Mouse (Mus musculus) embryonic facial prominence, embryonic 11.5 days (tissue): Measurements from ENCODE around the gene Ptprf. TPM values are rescaled to one million over a fixed set of nuclear protein-coding genes. Genes with fewer than 3 reads are reported as not detected.

ENCODE experiments used
- ATAC-seq: fragments of 200-750 bp; cut with Nextera tagmentation; replicated peaks from 2 replicates; pipeline ENCODE4 v1.8.0; 2017; ENCODE audit warnings: low read depth; ENCODE audit not compliant: insufficient number of reproducible peaks, low FRiP score, low TSS enrichment
- DNase-seq: peaks from one replicate; pipeline ENCODE4 v3.0.0-alpha.2; 2015; ENCODE audit warnings: low spot score
- H3K27ac ChIP-seq: fragments of 300-500 bp; sonication (generic); replicated peaks from 2 replicates; pipeline ENCODE4 v1.5.1; 2014; ENCODE audit warnings: mild to moderate bottlenecking, low read depth, low read length, control low read depth
- H3K27me3 ChIP-seq: fragments of 300-500 bp; sonication (generic); 2 replicates; pipeline ENCODE4 v1.6.1; 2014; ENCODE audit warnings: mild to moderate bottlenecking, low read length, moderate library complexity, mixed read lengths; ENCODE audit not compliant: control insufficient read depth, insufficient read depth
- H3K36me3 ChIP-seq: fragments of 300-500 bp; sonication (generic); replicated peaks from 2 replicates; pipeline ENCODE4 v1.6.1; 2014; ENCODE audit warnings: low read depth, mild to moderate bottlenecking, low read length, moderate library complexity, mixed read lengths; ENCODE audit not compliant: control insufficient read depth, insufficient read depth
- H3K4me1 ChIP-seq: fragments of 300-500 bp; sonication (generic); 2 replicates; pipeline ENCODE4 v1.6.1; 2014; ENCODE audit warnings: low read length, mixed read lengths; ENCODE audit not compliant: control insufficient read depth, insufficient read depth
- H3K4me2 ChIP-seq: fragments of 300-500 bp; sonication (generic); 2 replicates; pipeline ENCODE4 v1.6.1; 2014; ENCODE audit warnings: low read depth, mild to moderate bottlenecking, control low read depth, low read length, moderate library complexity
- H3K4me3 ChIP-seq: fragments of 300-500 bp; sonication (generic); 2 replicates; pipeline ENCODE4 v1.5.1; 2014; ENCODE audit warnings: low read depth, low read length, control low read depth
- H3K9ac ChIP-seq: fragments of 300-500 bp; sonication (generic); replicated peaks from 2 replicates; pipeline ENCODE4 v1.6.1; 2014; ENCODE audit warnings: mild to moderate bottlenecking, control low read depth, low read length
- H3K9me3 ChIP-seq: fragments of 300-500 bp; sonication (generic); replicated peaks from 2 replicates; pipeline ENCODE4 v1.6.1; 2016; ENCODE audit warnings: mild to moderate bottlenecking, low read length, inconsistent platforms, mixed read lengths; ENCODE audit not compliant: control insufficient read depth
- WGBS: fragments of 180-500 bp; shearing (Covaris S2); extraction: QIAGEN DNeasy Blood & Tissue Kit; methylation state at CpG from one replicate; pipeline ENCODE4 v1.1.7; 2014; 5-methylcytosine and 5-hydroxymethylcytosine counted together
- polyA plus RNA-seq: library from polyadenylated mRNA; unstranded; fragments of >200 nt; fragmentation: Nextera tagmentation; extraction: Ambion mirVana; gene quantifications from 2 replicates; pipeline ENCODE4 v1.2.1, GENCODE M21; 2014

Gene Ptprf
- polyA plus RNA-seq, 1 experiment from 2014 or later: 46.3 TPM

DNA sequence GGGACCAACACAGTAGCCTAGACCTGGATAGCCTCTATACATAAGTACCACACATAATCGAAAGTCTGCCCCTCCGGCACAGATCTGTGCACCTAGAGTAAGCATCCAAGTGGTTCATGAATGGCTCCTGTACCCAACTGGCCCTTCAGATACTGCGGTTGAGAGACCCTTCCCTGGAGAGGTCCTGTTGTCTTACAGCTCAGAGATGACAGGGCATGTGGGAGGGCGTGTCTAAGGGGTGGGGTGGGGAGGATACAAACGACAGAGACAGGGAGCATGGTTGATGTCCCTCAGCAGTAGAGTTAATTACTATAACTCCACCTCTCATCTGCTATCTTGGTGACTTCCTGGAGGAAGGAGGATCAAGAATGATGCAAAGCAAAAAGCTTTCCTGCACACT is 29.9 kb downstream of the Ptprf start:
- H3K36me3 ChIP-seq: no peaks in the 10 kb centered on the region; the same call in 1 of the 2 replicates
- H3K9me3 ChIP-seq: no peaks in the 10 kb centered on the region
- H3K4me1 ChIP-seq: peaks cover 6% of the 10 kb centered on the region
- 17% methylated on average over 5 of the region's 5 CpGs for WGBS
- H3K27me3 ChIP-seq: no peaks in the 10 kb centered on the region
- peak overlapping the region; percentile 72 for H3K4me2 ChIP-seq
- H3K4me3 ChIP-seq: peak overlapping the region; percentile 40
- peak; percentile 15 for DNase-seq
- H3K9ac ChIP-seq: peak overlapping the region; percentile 29; the same call in 1 of the 2 replicates
- H3K27ac ChIP-seq: peak overlapping the region; percentile 25; the same call in 1 of the 2 replicates
- ATAC-seq: no peak; the same call in 1 of the 2 replicates

DNA sequence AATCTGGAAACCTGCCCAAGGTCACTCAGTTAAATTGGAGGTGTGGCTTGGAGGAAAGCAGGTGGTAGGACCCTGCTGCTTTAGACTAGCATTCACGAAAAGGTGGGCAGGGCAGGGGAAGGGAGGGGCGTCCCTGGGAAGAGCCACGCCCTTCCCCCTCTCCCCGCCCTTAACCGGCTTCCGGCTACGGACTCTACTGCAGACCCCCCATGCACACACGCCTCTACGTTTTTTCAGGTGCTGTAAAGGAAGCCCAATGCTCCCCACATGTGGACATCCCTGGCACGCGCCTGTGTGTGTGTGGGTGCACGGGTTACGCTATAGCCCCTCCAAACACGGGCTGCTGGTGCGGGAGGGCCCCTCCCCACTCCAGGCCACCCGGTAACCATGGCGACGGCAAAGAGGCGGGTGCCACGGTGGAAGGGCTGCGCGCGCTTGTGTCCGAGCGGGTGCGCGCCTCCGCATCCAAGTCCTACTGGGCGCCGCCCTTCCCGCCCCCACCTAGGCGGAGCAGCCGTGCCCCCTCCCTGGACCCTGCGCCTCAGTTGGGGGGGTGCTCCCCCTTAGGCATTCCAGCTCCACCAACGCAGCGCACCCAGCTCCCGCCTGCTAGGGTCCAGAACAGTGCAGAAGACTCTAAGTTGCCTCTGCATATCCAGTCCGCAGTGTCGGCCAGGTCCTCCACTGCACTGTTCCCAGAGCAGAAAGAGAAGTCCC is 30.5 kb downstream of the Ptprf start:
- Histone ChIP-seq H3K4me3 (peak overlapping the region; percentile 40), H3K4me1 (peaks cover 6% of the 10 kb centered on the region), H3K9ac (peak overlapping the region; percentile 29; the same call in 1 of the 2 replicates), H3K36me3 (no peaks in the 10 kb centered on the region; the same call in none of the 2 replicates), H3K4me2 (peak overlapping the region; percentile 72), H3K9me3 (no peaks in the 10 kb centered on the region), H3K27ac (no peak overlapping the region; the same call in 1 of the 2 replicates), H3K27me3 (no peaks in the 10 kb centered on the region)
- peak; percentile 31 for ATAC-seq
- under 1% methylated on average over 36 of the region's 39 CpGs for WGBS
- DNase-seq: peak; percentile 77

DNA sequence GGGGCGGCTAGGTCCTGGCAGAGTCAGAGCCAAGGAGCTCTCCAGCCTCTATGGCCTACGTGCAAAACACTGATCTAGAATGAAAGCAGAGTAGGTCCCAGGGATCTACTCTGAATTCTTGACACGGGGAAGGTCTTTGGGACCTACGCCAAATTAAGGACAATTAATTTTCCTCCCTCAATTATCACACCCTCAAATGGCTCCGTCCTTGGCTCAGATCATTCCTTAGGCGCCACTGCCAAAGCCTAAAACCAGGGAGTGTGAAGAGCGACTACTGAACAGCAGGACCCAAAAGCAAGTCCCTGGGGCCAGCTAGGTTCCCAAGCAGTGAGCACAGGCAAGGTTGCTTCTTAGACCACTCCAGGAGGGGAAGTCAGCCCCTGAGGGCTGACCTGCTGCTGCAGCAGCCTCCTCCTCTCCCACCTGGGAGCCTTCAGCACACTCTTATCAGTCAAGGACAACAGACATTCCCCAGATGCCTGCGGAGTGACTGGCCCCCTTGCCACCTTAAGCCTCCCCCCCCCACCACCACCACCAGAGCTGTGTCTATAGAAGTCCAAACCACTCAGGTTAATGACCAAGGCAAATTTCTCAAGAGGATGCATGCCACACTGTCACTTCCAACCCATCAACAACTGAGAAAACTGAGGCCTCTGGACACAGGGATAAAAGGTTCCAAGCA is 31.3 kb downstream of the Ptprf start:
- H3K4me1 ChIP-seq: peaks cover 6% of the 10 kb centered on the region
- no peaks in the 10 kb centered on the region for H3K27me3 ChIP-seq
- WGBS: 85% methylated on average over 8 of the region's 8 CpGs
- H3K9me3 ChIP-seq: no peaks in the 10 kb centered on the region
- H3K27ac ChIP-seq: no peak overlapping the region
- H3K9ac ChIP-seq: no peak overlapping the region
- H3K4me2 ChIP-seq: no peak overlapping the region
- ATAC-seq: no peak
- H3K4me3 ChIP-seq: no peak overlapping the region; the same call in 1 of the 2 replicates
- H3K36me3 ChIP-seq: no peaks in the 10 kb centered on the region; the same call in none of the 2 replicates
- DNase-seq: no peak

DNA sequence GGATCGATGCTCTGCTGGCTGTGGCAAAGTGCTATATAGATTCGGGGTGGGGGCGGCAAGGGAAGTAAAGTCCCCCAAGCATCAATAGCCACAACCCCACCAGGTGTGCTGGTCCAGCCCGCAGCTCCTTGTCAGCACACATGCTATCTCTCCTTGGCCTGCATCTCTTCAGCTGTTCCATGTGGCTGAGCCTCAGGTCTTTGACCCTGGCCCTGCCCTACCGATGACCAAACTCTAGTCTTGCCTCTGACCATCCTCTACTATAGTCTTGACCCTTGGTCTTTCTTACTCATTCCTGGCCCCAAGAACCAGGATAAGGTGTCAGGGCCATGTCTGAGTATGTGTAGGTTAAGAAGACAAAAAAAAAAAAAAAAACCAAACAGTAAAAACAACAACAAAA is 33.2 kb downstream of the Ptprf start:
- Histone ChIP-seq H3K4me1 (peaks cover 6% of the 10 kb centered on the region), H3K36me3 (no peaks in the 10 kb centered on the region; the same call in none of the 2 replicates), H3K27ac (no peak overlapping the region), H3K4me2 (no peak overlapping the region), H3K9me3 (no peaks in the 10 kb centered on the region), H3K9ac (no peak overlapping the region), H3K4me3 (no peak overlapping the region), H3K27me3 (no peaks in the 10 kb centered on the region)
- WGBS: 94% methylated on average over 5 of the region's 5 CpGs
- DNase-seq (no peak), ATAC-seq (no peak)

DNA sequence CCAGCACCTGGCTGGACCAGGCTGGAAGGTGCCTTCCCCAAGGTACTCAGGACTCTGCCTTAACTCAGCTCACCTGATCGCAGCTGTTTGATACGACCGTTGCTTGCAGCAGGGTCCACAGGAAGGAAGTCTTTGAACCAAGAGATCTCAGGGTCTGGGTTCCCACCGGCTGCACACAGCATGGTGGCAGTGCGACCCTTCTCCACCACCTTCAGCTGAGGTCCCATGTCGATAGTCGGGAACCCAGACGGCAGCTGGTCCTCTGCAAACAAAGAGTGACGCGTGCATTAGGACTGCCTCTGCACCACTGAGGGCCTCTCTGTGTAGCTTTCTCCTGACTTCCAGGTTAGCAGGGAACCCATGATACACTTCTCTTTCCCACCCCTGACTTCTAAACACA is 33.8 kb downstream of the Ptprf start:
- Histone ChIP-seq H3K27ac (no peak overlapping the region), H3K36me3 (no peaks in the 10 kb centered on the region; the same call in none of the 2 replicates)
- 86% methylated on average over 10 of the region's 10 CpGs for WGBS

DNA sequence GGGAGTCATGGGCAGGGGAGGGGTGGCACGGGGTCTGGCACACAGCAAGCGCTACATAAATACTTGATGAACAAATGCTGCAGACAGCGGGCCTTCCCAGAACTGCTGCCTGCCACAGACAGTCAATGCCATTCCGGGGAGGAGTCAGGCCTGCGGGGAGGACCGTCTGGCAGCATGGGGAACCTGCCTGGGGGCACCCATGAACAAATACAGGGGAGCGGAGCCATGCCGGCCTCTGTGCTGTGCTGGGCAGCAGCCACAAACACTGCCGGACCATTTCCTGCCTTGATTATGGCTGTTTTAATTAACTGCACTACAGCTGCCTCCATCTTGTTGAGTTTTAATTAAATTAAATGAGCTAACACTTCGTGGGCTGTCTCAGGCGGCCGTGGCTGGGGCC is 35.0 kb downstream of the Ptprf start:
- Histone ChIP-seq H3K9ac (no peak overlapping the region), H3K4me2 (no peak overlapping the region), H3K36me3 (no peaks in the 10 kb centered on the region; the same call in none of the 2 replicates), H3K27me3 (no peaks in the 10 kb centered on the region), H3K4me3 (no peak overlapping the region), H3K4me1 (no peaks in the 10 kb centered on the region), H3K27ac (no peak overlapping the region), H3K9me3 (no peaks in the 10 kb centered on the region)
- ATAC-seq (no peak), DNase-seq (no peak)
- WGBS: 78% methylated on average over 12 of the region's 12 CpGs

More for the DNA sequence above, 33.8 kb downstream of the Ptprf start:
- no peaks in the 10 kb centered on the region for H3K9me3 ChIP-seq
- no peak for DNase-seq
- H3K4me2 ChIP-seq: no peak overlapping the region
- peaks cover 3% of the 10 kb centered on the region for H3K4me1 ChIP-seq
- H3K4me3 ChIP-seq: no peak overlapping the region
- ATAC-seq: no peak
- H3K27me3 ChIP-seq: no peaks in the 10 kb centered on the region
- H3K9ac ChIP-seq: no peak overlapping the region

DNA sequence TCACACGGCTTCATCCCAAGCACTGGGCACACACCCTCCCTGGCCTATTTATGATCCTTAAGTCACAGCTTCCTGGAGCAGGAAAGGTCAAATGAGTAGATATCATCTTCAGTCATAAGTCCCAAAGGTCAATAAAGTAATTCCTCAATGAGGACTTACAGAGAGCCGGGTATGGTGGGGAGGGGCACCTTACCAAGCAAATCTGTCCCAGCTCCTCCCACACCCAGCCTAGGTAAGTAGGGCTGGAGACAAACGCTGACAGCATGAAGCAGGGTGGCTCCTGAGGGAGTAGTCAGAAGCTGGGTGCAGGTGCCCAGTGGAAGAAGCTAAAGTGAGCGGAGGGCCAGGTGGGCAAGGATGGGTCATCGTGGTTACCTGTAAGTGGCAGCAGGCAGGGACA is 36.3 kb downstream of the Ptprf start:
- no peaks in the 10 kb centered on the region for H3K4me1 ChIP-seq
- DNase-seq (no peak), ATAC-seq (no peak)
- H3K27ac ChIP-seq: no peak overlapping the region
- H3K9ac ChIP-seq: no peak overlapping the region
- H3K4me2 ChIP-seq: no peak overlapping the region
- no peak overlapping the region for H3K4me3 ChIP-seq
- peaks cover 2% of the 10 kb centered on the region for H3K36me3 ChIP-seq
- whole genome bisulfite sequencing: 84% methylated on average over 5 of the region's 5 CpGs
- H3K9me3 ChIP-seq: no peaks in the 10 kb centered on the region
- no peaks in the 10 kb centered on the region for H3K27me3 ChIP-seq

DNA sequence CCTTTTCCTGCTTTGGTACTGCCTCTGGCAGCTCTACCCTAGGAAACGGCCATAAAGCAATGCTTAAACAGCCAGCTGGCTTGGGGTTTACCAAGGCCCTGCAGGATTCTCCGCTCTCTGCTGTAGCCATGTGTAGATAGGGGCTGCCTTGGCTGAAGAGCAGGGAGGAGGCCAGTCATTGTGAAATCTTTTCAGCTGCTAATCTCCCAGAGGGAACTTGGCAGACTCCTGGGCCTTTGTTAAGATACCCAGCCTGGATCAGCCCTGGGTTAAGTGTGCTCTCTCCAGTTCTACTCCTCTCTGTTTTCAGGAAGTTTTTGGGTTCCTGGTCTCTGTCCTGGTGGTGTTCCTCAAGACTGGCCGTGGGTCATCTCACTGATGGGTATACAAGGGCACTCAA is 43.9 kb downstream of the Ptprf start:
- no peak for ATAC-seq
- peaks cover 9% of the 10 kb centered on the region for H3K36me3 ChIP-seq
- DNase-seq: no peak
- no peak overlapping the region for H3K9ac ChIP-seq
- no peaks in the 10 kb centered on the region for H3K27me3 ChIP-seq
- no peak overlapping the region for H3K4me3 ChIP-seq
- H3K4me1 ChIP-seq: no peaks in the 10 kb centered on the region
- H3K9me3 ChIP-seq: no peaks in the 10 kb centered on the region
- no peak overlapping the region for H3K4me2 ChIP-seq
- WGBS: 81% methylated on average over 3 of the region's 3 CpGs
- H3K27ac ChIP-seq: no peak overlapping the region
